22 mouse cellular contexts compared by ENCODE assay signal in genomic region chr2:97568954-97569353, GRCm38 (mm10).
"Had no signal": no experiment of that assay in that cellular context is flagged by ENCODE, and none has a peak within 500 bp of the region (broad histone marks: within the 10 kb centered on the region; RNA-seq: fewer than 3 reads in every experiment).

No protein-coding gene starts in this region.

- DNase-seq: heart, postnatal 10 days; heart, postnatal 14 days; heart, postnatal 36 days; heart, postnatal 4 days; kidney, adult 11 months; kidney, adult 18-20 months; kidney, adult 2 months; kidney, adult 8-10 months; kidney, adult 9 months; kidney, postnatal 10 days; kidney, postnatal 14 days; kidney, postnatal 25 days; kidney, postnatal 36 days; kidney, postnatal 4 days; layer of hippocampus, adult 9-11 months; layer of hippocampus, postnatal 36 days had no signal

- ATAC-seq: hindbrain, embryonic 16.5 days; hindbrain, postnatal 0 days; inflammation-experienced regulatory T-cells, adult 6 months; intestine, embryonic 15.5 days; intestine, embryonic 16.5 days; intestine, postnatal 0 days had no signal
